Mouse (Mus musculus) midbrain, postnatal 0 days (tissue): ENCODE measurements around the gene Arl15. TPM values are rescaled to one million over a fixed set of nuclear protein-coding genes. Genes with fewer than 3 reads are reported as not detected.

Experiments
- ATAC-seq: fragments of 200-750 bp; cut with Nextera tagmentation; 2 replicates; pipeline ENCODE4 v1.8.0; 2017; ENCODE audit warnings: moderate number of reproducible peaks, mild to moderate bottlenecking, moderate TSS enrichment, moderate library complexity; ENCODE audit not compliant: low FRiP score
- DNase-seq: peaks from one replicate; pipeline ENCODE4 v3.0.0-alpha.2; 2015; ENCODE audit warnings: low spot score
- H3K27ac ChIP-seq: fragments of 300-500 bp; sonication (generic); 2 replicates; pipeline ENCODE4 v1.5.1; 2014; ENCODE audit warnings: low read depth, mild to moderate bottlenecking, low read length, mixed read lengths
- H3K27me3 ChIP-seq: fragments of 300-500 bp; sonication (generic); 2 replicates; pipeline ENCODE4 v1.6.1; 2014; ENCODE audit warnings: low read length, control low read depth, mixed read lengths; ENCODE audit not compliant: insufficient read depth
- H3K36me3 ChIP-seq: fragments of 300-500 bp; sonication (generic); 2 replicates; pipeline ENCODE4 v1.6.1; 2014; ENCODE audit warnings: low read length, control low read depth, mixed read lengths; ENCODE audit not compliant: insufficient read depth
- H3K4me1 ChIP-seq: fragments of 300-500 bp; sonication (generic); 2 replicates; pipeline ENCODE4 v1.6.1; 2014; ENCODE audit warnings: mild to moderate bottlenecking, control low read depth, antibody characterized with exemption, low read length, mixed read lengths; ENCODE audit not compliant: insufficient read depth
- H3K4me2 ChIP-seq: fragments of 300-500 bp; sonication (generic); 2 replicates; pipeline ENCODE4 v1.6.1; 2014; ENCODE audit warnings: low read depth, mild to moderate bottlenecking, low read length, mixed read lengths; ENCODE audit not compliant: poor library complexity, severe bottlenecking
- H3K4me3 ChIP-seq: fragments of 300-500 bp; sonication (generic); 2 replicates; pipeline ENCODE4 v1.5.1; 2014; ENCODE audit warnings: low read depth, mild to moderate bottlenecking, low read length, moderate library complexity
- H3K9ac ChIP-seq: fragments of 300-500 bp; sonication (generic); replicated peaks from 2 replicates; pipeline ENCODE4 v1.6.1; 2014; ENCODE audit warnings: mild to moderate bottlenecking, low read length, moderate library complexity, mixed read lengths; ENCODE audit not compliant: poor library complexity, severe bottlenecking
- H3K9me3 ChIP-seq: fragments of 300-500 bp; sonication (generic); 2 replicates; pipeline ENCODE4 v1.6.1; 2016; ENCODE audit warnings: low read length, control low read depth
- CTCF ChIP-seq: IDR thresholded peaks from 2 replicates; pipeline ENCODE4 v1.5.1; 2016; ENCODE audit warnings: antibody characterized with exemption, mild to moderate bottlenecking
- WGBS: fragments of 180-500 bp; shearing (Covaris S2); extraction: QIAGEN DNeasy Blood & Tissue Kit; methylation state at CpG from one replicate; pipeline ENCODE4 v1.1.7; 2014; 5-methylcytosine and 5-hydroxymethylcytosine counted together
- polyA plus RNA-seq: library from polyadenylated mRNA; unstranded; fragments of >200 nt; fragmentation: Nextera tagmentation; extraction: Ambion mirVana; gene quantifications from 2 replicates; pipeline ENCODE4 v1.2.1, GENCODE M21; 2015
- total RNA-seq: library from RNA; depleted of rRNA; stranded (reverse); fragments of >200 nt; gene quantifications from 2 replicates; pipeline ENCODE4 v1.2.3, GENCODE M21; 2014

Gene Arl15
- total and polyA plus RNA-seq, 2 experiments from 2014 or later, result 16.8 to 54.8 TPM

GRCm38 (mm10) chr13:113820176-113820575, 25.9 kb downstream of the Arl15 start:
- Histone ChIP-seq H3K4me1 (no peaks in the 10 kb centered on the region), H3K27ac (no peak overlapping the region), H3K4me2 (no peak overlapping the region), H3K36me3 (no peaks in the 10 kb centered on the region), H3K4me3 (no peak overlapping the region), H3K9me3 (no peaks in the 10 kb centered on the region), H3K27me3 (no peaks in the 10 kb centered on the region), H3K9ac (no peak overlapping the region)
- WGBS, result 92% methylated on average over 3 of the region's 3 CpGs
- no peak for DNase-seq
- ATAC-seq, result no peak
- TF ChIP-seq CTCF, result no peak

GRCm38 (mm10) chr13:113821891-113822290, 27.6 kb downstream of the Arl15 start:
- H3K27ac ChIP-seq, result no peak overlapping the region
- 83% methylated on average over 12 of the region's 12 CpGs for WGBS
- no peaks in the 10 kb centered on the region for H3K4me1 ChIP-seq
- H3K9me3 ChIP-seq, result no peaks in the 10 kb centered on the region
- H3K9ac ChIP-seq, result no peak overlapping the region
- H3K4me2 ChIP-seq, result no peak overlapping the region
- DNase-seq (no peak), ATAC-seq (no peak)
- no peaks in the 10 kb centered on the region for H3K36me3 ChIP-seq
- no peak for TF ChIP-seq CTCF
- no peaks in the 10 kb centered on the region for H3K27me3 ChIP-seq
- H3K4me3 ChIP-seq, result no peak overlapping the region

- Histone ChIP-seq H3K4me1 (no peaks in the 10 kb centered on the region), H3K4me2 (no peak overlapping the region), H3K9me3 (no peaks in the 10 kb centered on the region), H3K27me3 (no peaks in the 10 kb centered on the region), H3K27ac (no peak overlapping the region), H3K9ac (no peak overlapping the region), H3K4me3 (no peak overlapping the region), H3K36me3 (no peaks in the 10 kb centered on the region)
- DNase-seq (no peak), ATAC-seq (no peak)
- WGBS, result 86% methylated on average over 3 of the region's 3 CpGs
- no peak for TF ChIP-seq CTCF
Observed at GRCm38 (mm10) chr13:113824027-113824426, 29.7 kb downstream of the Arl15 start.

- no peak for ATAC-seq
- DNase-seq, result no peak
- 96% methylated on average over 3 of the region's 3 CpGs for WGBS
- Histone ChIP-seq H3K27me3 (no peaks in the 10 kb centered on the region), H3K4me1 (no peaks in the 10 kb centered on the region), H3K36me3 (no peaks in the 10 kb centered on the region), H3K9me3 (no peaks in the 10 kb centered on the region), H3K9ac (no peak overlapping the region), H3K4me2 (no peak overlapping the region), H3K27ac (no peak overlapping the region), H3K4me3 (no peak overlapping the region)
- TF ChIP-seq CTCF, result no peak
Observed at GRCm38 (mm10) chr13:113828633-113829032, 34.3 kb downstream of the Arl15 start.

GRCm38 (mm10) chr13:113829079-113829478, 34.8 kb downstream of the Arl15 start:
- no peak overlapping the region for H3K4me3 ChIP-seq
- no peak overlapping the region for H3K4me2 ChIP-seq
- WGBS, result 93% methylated on average over 2 of the region's 2 CpGs
- no peak for ATAC-seq
- no peaks in the 10 kb centered on the region for H3K36me3 ChIP-seq
- H3K9me3 ChIP-seq, result no peaks in the 10 kb centered on the region
- DNase-seq, result no peak
- no peak overlapping the region for H3K9ac ChIP-seq
- no peak for TF ChIP-seq CTCF
- no peak overlapping the region for H3K27ac ChIP-seq
- no peaks in the 10 kb centered on the region for H3K27me3 ChIP-seq
- H3K4me1 ChIP-seq, result no peaks in the 10 kb centered on the region

- no peaks in the 10 kb centered on the region for H3K4me1 ChIP-seq
- TF ChIP-seq CTCF, result no peak
- no peak overlapping the region for H3K27ac ChIP-seq
- no peak overlapping the region for H3K4me3 ChIP-seq
- no peaks in the 10 kb centered on the region for H3K27me3 ChIP-seq
- no peak overlapping the region for H3K4me2 ChIP-seq
- ATAC-seq, result no peak
- no peaks in the 10 kb centered on the region for H3K9me3 ChIP-seq
- H3K36me3 ChIP-seq, result no peaks in the 10 kb centered on the region
- no peak overlapping the region for H3K9ac ChIP-seq
- DNase-seq, result no peak
- 92% methylated on average over 3 of the region's 3 CpGs for WGBS
Observed at GRCm38 (mm10) chr13:113830805-113831204, 36.5 kb downstream of the Arl15 start.
